Mouse (Mus musculus) adipose tissue, adult 10 weeks (tissue): Measurements from ENCODE around the gene Olfr860. TPM values are rescaled to one million over a fixed set of nuclear protein-coding genes. Genes with fewer than 3 reads are reported as not detected.

Experiments
- polyA plus RNA-seq: library from polyadenylated mRNA; stranded (reverse); fragments of 350-450 nt; fragmentation: Illumina TruSeq; extraction: RNeasy Lipid Tissue Mini Kit (QIAGEN cat#74804); gene quantifications from one replicate; pipeline ENCODE4 v1.2.3, GENCODE M21; 2014; ENCODE audit warnings: low read depth, low replicate concordance

Olfr860 gene
- not detected for polyA plus RNA-seq

GRCm38 (mm10) chr9:19849647-19850046 lies at the start of gene Olfr860:
Olfr860 (minus strand) TSS chr9:19849747.

GRCm38 (mm10) chr9:19887904-19888303 lies 38.4 kb upstream of the Olfr860 start, which contains the start of gene Olfr862:
Olfr862 (minus strand) TSS chr9:19888004.

GRCm38 (mm10) chr9:19804606-19805005 lies 44.9 kb downstream of the Olfr860 start, which contains the start of gene Olfr859:
Olfr859 (plus strand) TSS chr9:19804906.

Other genes with a start within 250 kb of the Olfr860 start
- gene Zfp317, start 227.6 kb downstream of the Olfr860 start, polyA plus RNA-seq = 15.2 TPM
- not detected for gene Olfr857, start 140.3 kb downstream of the Olfr860 start, polyA plus RNA-seq
- not detected for gene Olfr58, start 69.5 kb downstream of the Olfr860 start, polyA plus RNA-seq
- gene Olfr859, start 44.8 kb downstream of the Olfr860 start, polyA plus RNA-seq = not detected
- not detected for gene Olfr862, start 38.3 kb upstream of the Olfr860 start, polyA plus RNA-seq
- gene Olfr77, start 67.1 kb upstream of the Olfr860 start, polyA plus RNA-seq = not detected
- gene Olfr866, start 178.3 kb upstream of the Olfr860 start, polyA plus RNA-seq = not detected
- not detected for gene Olfr867, start 207.8 kb upstream of the Olfr860 start, polyA plus RNA-seq
- not detected for gene Olfr868, start 248.9 kb upstream of the Olfr860 start, polyA plus RNA-seq